Mouse (Mus musculus) stomach, embryonic 15.5 days (tissue): ENCODE results near the gene Acot8. TPM values are rescaled to one million over a fixed set of nuclear protein-coding genes. Genes with fewer than 3 reads are reported as not detected.
A peak's percentile ranks its signal among the peaks of the same experiment; 100 is the strongest.

Experiments
- ATAC-seq: fragments of 200-750 bp; cut with Nextera tagmentation; 2 replicates; pipeline ENCODE4 v1.8.0; 2017; ENCODE audit warnings: low read depth, moderate number of reproducible peaks, moderate TSS enrichment; ENCODE audit not compliant: insufficient read depth, low FRiP score
- H3K27ac ChIP-seq: fragments of 300-500 bp; sonication (generic); 2 replicates; pipeline ENCODE4 v1.5.1; 2015; ENCODE audit warnings: mild to moderate bottlenecking, inconsistent platforms
- H3K27me3 ChIP-seq: fragments of 300-500 bp; sonication (generic); replicated peaks from 2 replicates; pipeline ENCODE4 v1.6.1; 2015; ENCODE audit warnings: inconsistent platforms
- H3K36me3 ChIP-seq: fragments of 300-500 bp; sonication (generic); 2 replicates; pipeline ENCODE4 v1.6.1; 2015; ENCODE audit warnings: inconsistent platforms
- H3K4me1 ChIP-seq: fragments of 300-500 bp; sonication (generic); 2 replicates; pipeline ENCODE4 v1.6.1; 2015; ENCODE audit warnings: inconsistent platforms
- H3K4me2 ChIP-seq: fragments of 300-500 bp; sonication (generic); 2 replicates; pipeline ENCODE4 v1.6.1; 2015; ENCODE audit warnings: mild to moderate bottlenecking, inconsistent platforms
- H3K4me3 ChIP-seq: fragments of 300-500 bp; sonication (generic); replicated peaks from 2 replicates; pipeline ENCODE4 v1.5.1; 2015; ENCODE audit warnings: inconsistent platforms
- H3K9ac ChIP-seq: fragments of 300-500 bp; sonication (generic); 2 replicates; pipeline ENCODE4 v1.6.1; 2015; ENCODE audit warnings: inconsistent platforms
- H3K9me3 ChIP-seq: fragments of 300-500 bp; sonication (generic); 2 replicates; pipeline ENCODE4 v1.6.1; 2016; ENCODE audit warnings: inconsistent platforms
- WGBS: fragments of 180-500 bp; shearing (Covaris S2); methylation state at CpG from one replicate; pipeline ENCODE4 v1.1.7; 2015; 5-methylcytosine and 5-hydroxymethylcytosine counted together
- polyA plus RNA-seq: library from polyadenylated mRNA; unstranded; fragments of >200 nt; fragmentation: Nextera tagmentation; extraction: Ambion mirVana; gene quantifications from 2 replicates; pipeline ENCODE4 v1.2.1, GENCODE M21; 2015

Gene Acot8
- polyA plus RNA-seq, 1 experiment from 2014 or later: 21.9 TPM

- Histone ChIP-seq H3K36me3 (peaks cover 28% of the 10 kb centered on the region), H3K27ac (no peak overlapping the region), H3K27me3 (no peaks in the 10 kb centered on the region), H3K4me1 (peaks cover 18% of the 10 kb centered on the region), H3K4me3 (no peak overlapping the region), H3K9ac (no peak overlapping the region), H3K4me2 (no peak overlapping the region), H3K9me3 (no peaks in the 10 kb centered on the region)
- 65% methylated on average over 4 of the region's 4 CpGs for WGBS
- ATAC-seq: no peak
Observed at GRCm38 (mm10) chr2:164790451-164790850, 14.2 kb downstream of the Acot8 start.

- H3K27me3 ChIP-seq: no peaks in the 10 kb centered on the region
- WGBS: 59% methylated on average over 4 of the region's 4 CpGs
- peaks cover 21% of the 10 kb centered on the region; the same call in 1 of the 2 replicates for H3K4me1 ChIP-seq
- no peak overlapping the region for H3K27ac ChIP-seq
- H3K9me3 ChIP-seq: no peaks in the 10 kb centered on the region
- no peak overlapping the region for H3K4me2 ChIP-seq
- no peak overlapping the region for H3K4me3 ChIP-seq
- no peak for ATAC-seq
- H3K36me3 ChIP-seq: peaks cover 14% of the 10 kb centered on the region
- H3K9ac ChIP-seq: no peak overlapping the region
Observed at GRCm38 (mm10) chr2:164788411-164788810, 16.3 kb downstream of the Acot8 start.

- no peaks in the 10 kb centered on the region for H3K9me3 ChIP-seq
- H3K4me2 ChIP-seq: no peak overlapping the region
- H3K27ac ChIP-seq: no peak overlapping the region
- no peaks in the 10 kb centered on the region for H3K27me3 ChIP-seq
- no peak overlapping the region for H3K4me3 ChIP-seq
- H3K4me1 ChIP-seq: peaks cover 21% of the 10 kb centered on the region; the same call in 1 of the 2 replicates
- no peak overlapping the region for H3K9ac ChIP-seq
- WGBS: 79% methylated on average over 10 of the region's 10 CpGs
- peaks cover 11% of the 10 kb centered on the region for H3K36me3 ChIP-seq
- ATAC-seq: no peak
Observed at GRCm38 (mm10) chr2:164787779-164788178, 16.9 kb downstream of the Acot8 start.

- peaks cover 4% of the 10 kb centered on the region for H3K36me3 ChIP-seq
- 79% methylated on average over 3 of the region's 3 CpGs for WGBS
- H3K9me3 ChIP-seq: no peaks in the 10 kb centered on the region
- peak overlapping the region; percentile 84 for H3K4me2 ChIP-seq
- H3K27me3 ChIP-seq: no peaks in the 10 kb centered on the region
- peak overlapping the region; percentile 68; the same call in 1 of the 2 replicates for H3K4me3 ChIP-seq
- ATAC-seq: no peak
- no peak overlapping the region for H3K9ac ChIP-seq
- H3K4me1 ChIP-seq: peaks cover 21% of the 10 kb centered on the region; the same call in 1 of the 2 replicates
- H3K27ac ChIP-seq: 0 out of 2 replicates have a peak overlapping the region, but pooled peaks have one; percentile 6
Observed at GRCm38 (mm10) chr2:164787032-164787431, 17.6 kb downstream of the Acot8 start.

DNA sequence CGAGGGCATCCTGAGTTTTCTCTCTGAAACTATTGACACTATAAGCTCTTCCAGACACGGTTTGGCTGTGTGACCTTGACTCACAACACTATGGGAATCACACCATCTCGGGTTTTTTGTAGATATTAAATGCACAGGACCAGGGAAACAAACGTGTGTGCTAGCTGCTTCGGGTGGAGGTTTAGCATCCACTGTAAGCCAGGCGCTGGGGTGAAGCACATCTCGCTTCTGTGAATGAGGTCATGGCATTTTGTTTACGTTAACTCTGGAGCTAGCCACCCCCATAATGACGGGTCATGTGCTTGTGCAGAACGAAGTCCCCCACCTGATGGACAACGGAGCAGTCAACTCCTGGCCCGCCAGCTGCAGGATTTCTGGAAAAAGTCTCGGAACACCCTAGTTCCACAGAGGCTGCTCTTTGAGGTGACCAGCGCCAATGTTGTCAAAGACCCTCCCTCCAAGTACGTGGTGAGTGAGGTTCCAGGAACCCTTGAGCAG lies 18.2 kb downstream of the Acot8 start:
- WGBS: 10% methylated on average over 15 of the region's 15 CpGs
- no peaks in the 10 kb centered on the region for H3K27me3 ChIP-seq
- H3K4me2 ChIP-seq: peak overlapping the region; percentile 84
- H3K27ac ChIP-seq: peak overlapping the region; percentile 94
- H3K4me3 ChIP-seq: peak overlapping the region; percentile 68
- peak overlapping the region; percentile 73 for H3K9ac ChIP-seq
- no peaks in the 10 kb centered on the region for H3K9me3 ChIP-seq
- ATAC-seq: no peak
- peaks cover 21% of the 10 kb centered on the region; the same call in 1 of the 2 replicates for H3K4me1 ChIP-seq
- no peaks in the 10 kb centered on the region for H3K36me3 ChIP-seq

DNA sequence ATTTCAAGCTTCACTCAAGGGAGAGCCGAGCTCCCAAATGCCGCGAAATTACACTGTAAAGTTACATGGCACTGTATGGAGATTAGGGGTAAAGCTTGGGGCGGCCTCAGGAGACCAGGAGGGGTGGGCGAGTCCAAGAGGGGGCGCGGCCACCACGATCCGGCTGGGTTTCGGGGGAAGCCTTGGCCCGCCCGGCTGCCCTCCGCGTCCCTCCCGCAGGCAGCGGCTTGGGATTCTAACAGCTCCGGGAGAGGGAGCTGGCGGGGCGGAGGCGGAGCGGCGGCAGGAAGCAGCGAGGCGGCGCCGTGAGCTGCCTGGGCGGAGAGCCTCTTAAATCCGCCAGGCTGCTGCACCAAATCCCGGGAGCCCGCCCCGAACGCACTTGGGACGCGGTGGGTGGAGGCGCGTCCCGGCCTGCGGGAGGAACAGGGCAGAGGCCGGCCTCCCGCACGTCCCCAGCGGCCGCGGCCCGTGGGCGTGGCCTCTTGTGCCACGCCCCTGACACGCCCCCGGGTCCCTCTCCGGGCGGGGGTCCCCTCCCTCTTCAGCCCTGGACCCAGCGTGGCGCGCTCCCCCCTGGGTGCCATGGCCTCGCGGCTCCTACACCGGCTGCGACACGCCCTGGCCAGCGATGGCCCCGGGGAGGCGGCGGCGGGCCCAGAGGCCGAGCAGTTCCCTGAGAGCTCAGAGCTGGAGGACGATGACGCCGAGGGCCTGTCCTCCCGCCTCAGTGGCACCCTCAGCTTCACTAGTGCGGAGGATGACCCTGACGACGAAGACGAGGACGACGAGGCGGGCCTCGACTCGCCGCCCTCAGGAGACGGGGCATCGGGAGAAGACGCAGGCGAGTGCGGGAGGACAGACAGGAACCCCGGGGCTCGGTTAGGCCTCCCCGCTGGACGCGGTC lies 18.9 kb downstream of the Acot8 start, which contains the start of gene Snx21:
Gene Snx21 (plus strand): TSS at position 343 of the 907 bp plus-strand sequence.
- WGBS: under 1% methylated on average over 75 of the region's 89 CpGs
- peak within 1 kb of the TSS; percentile 84 for H3K4me2 ChIP-seq

DNA sequence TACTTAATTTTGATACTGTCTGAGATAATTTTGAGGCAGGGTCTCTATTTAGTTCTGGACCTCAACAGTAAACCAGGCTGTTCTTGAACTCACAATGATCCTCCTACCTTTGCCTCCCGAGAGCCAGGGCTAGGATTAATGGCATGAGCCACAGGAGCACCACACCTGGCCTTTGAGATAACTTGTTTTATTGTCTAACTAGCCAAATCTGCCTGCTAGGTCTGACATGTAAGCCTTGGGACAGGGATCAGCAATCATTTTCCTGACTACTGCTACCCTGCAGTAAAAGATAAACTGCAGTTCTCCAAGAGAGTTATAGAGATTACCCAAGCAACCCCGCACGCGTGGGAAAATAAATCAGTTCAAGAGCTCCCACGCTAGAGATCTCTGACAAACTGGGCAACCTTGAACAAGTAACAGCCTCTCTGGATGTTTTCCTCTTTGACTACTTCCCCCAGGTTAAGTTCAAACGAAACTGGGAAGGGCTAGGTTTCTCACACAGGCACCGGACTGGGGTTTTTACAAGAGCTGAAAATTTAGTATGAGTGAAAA lies 19.7 kb downstream of the Acot8 start:
- Histone ChIP-seq H3K27me3 (no peaks in the 10 kb centered on the region), H3K27ac (peak overlapping the region; percentile 94), H3K36me3 (no peaks in the 10 kb centered on the region), H3K9ac (peak overlapping the region; percentile 73; the same call in 1 of the 2 replicates), H3K4me3 (peak overlapping the region; percentile 68), H3K4me2 (peak overlapping the region; percentile 84), H3K9me3 (no peaks in the 10 kb centered on the region), H3K4me1 (peaks cover 21% of the 10 kb centered on the region; the same call in 1 of the 2 replicates)
- ATAC-seq: no peak
- under 1% methylated on average over 7 of the region's 7 CpGs for WGBS

More for the DNA sequence above, 18.9 kb downstream of the Acot8 start, which contains the start of gene Snx21:
- H3K9ac ChIP-seq: peak within 1 kb of the TSS; percentile 73
- peaks cover 21% of the 10 kb centered on the region; the same call in 1 of the 2 replicates for H3K4me1 ChIP-seq
- ATAC-seq: peak; percentile 94
- peak within 1 kb of the TSS; percentile 68 for H3K4me3 ChIP-seq
- peak within 1 kb of the TSS; percentile 94 for H3K27ac ChIP-seq
- no peaks in the 10 kb centered on the region for H3K36me3 ChIP-seq
- H3K9me3 ChIP-seq: no peaks in the 10 kb centered on the region
- no peaks in the 10 kb centered on the region for H3K27me3 ChIP-seq

GRCm38 (mm10) chr2:164783926-164784581 lies 20.6 kb downstream of the Acot8 start:
- H3K4me2 ChIP-seq: no peak overlapping the region
- 74% methylated on average over 7 of the region's 7 CpGs for WGBS
- peaks cover 21% of the 10 kb centered on the region; the same call in 1 of the 2 replicates for H3K4me1 ChIP-seq
- no peaks in the 10 kb centered on the region for H3K27me3 ChIP-seq
- no peak for ATAC-seq
- H3K4me3 ChIP-seq: no peak overlapping the region
- H3K9me3 ChIP-seq: no peaks in the 10 kb centered on the region
- no peaks in the 10 kb centered on the region for H3K36me3 ChIP-seq
- H3K27ac ChIP-seq: no peak overlapping the region
- no peak overlapping the region for H3K9ac ChIP-seq

DNA sequence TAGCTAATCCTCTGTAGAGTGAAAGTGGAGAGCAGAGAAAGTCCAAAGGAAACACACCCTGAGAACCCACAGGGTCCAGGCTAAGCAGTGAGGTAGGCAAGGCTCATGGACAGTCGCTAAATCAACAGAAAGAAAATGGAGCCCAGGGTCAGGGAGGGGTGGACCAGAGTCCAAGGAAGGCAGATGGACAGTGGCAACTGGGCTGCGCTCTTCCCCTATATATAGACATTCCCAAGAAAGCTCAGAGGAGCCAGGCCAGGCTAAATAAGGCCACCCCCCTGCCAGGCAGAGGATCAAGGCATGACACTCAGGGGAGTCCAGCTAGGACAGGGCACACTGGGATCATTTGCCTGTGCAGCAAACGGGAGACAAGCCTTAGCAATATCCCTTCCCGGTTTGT lies 22.8 kb downstream of the Acot8 start:
- Histone ChIP-seq H3K27ac (no peak overlapping the region), H3K9ac (no peak overlapping the region), H3K4me3 (no peak overlapping the region), H3K27me3 (no peaks in the 10 kb centered on the region), H3K4me1 (peaks cover 9% of the 10 kb centered on the region; the same call in 1 of the 2 replicates), H3K4me2 (no peak overlapping the region), H3K9me3 (no peaks in the 10 kb centered on the region), H3K36me3 (no peaks in the 10 kb centered on the region)
- WGBS: 67% methylated on average over 4 of the region's 4 CpGs
- ATAC-seq: no peak

DNA sequence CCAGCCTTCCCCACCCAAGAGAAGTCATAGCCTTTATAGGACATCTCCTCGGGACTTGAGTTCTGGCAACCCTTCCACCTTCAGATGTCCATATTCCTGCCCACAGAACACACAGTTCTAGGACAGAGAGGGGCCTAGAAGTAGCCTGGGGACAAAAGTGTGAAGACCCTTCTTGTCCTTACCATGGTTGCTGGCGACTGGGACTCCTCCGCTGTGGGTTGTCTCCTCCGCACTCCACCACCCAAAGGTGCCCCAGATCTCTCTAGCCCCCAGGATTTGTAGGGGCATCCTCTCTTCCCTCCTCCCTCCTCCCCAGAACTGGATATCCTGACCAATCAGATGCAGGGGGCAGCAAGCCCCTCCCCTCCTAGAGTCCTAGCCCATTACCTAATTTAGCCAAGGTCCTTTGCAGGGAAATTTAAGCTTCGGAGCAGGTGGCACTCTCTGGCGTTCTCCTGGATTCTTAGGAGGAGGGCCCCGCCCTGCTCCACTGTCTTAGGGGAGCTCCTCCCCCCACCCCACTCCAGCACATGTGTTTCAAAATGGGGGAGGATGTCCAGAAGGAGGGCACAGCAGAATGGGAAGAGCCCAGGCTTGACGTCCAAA lies 25.1 kb downstream of the Acot8 start, which contains the start of gene Tnnc2:
Gene Tnnc2 (minus strand): TSS at position 487 of the 606 bp plus-strand sequence.
- no peaks in the 10 kb centered on the region for H3K36me3 ChIP-seq
- peaks cover 1% of the 10 kb centered on the region; the same call in 1 of the 2 replicates for H3K4me1 ChIP-seq
- no peak within 1 kb of the TSS for H3K4me2 ChIP-seq
- H3K4me3 ChIP-seq: no peak within 1 kb of the TSS
- ATAC-seq: no peak
- no peak within 1 kb of the TSS for H3K27ac ChIP-seq
- 73% methylated on average over 8 of the region's 8 CpGs for WGBS
- no peaks in the 10 kb centered on the region for H3K27me3 ChIP-seq
- no peaks in the 10 kb centered on the region for H3K9me3 ChIP-seq
- no peak within 1 kb of the TSS for H3K9ac ChIP-seq

DNA sequence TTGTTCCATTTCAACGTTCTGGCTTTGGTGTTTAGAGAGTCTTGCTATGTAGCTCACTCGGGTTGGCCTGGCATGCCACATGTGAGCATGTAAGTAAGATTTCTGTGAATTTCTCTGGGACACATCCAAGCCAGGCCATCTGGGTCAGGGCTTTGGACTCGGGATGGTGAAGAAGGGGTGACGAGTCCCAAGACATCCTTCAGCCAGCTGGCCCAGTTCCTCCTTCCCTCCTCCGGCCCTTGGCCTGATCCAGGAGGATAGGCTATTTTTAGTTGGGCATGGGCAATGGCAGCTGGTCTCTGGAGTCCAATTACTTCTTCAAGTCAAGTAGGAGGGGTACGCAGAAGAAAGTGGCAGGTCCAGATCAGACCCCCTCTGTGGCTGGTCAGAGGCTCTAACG lies 25.9 kb downstream of the Acot8 start:
- H3K4me2 ChIP-seq: no peak overlapping the region
- no peak overlapping the region for H3K4me3 ChIP-seq
- H3K4me1 ChIP-seq: no peaks in the 10 kb centered on the region
- H3K9ac ChIP-seq: no peak overlapping the region
- no peaks in the 10 kb centered on the region for H3K9me3 ChIP-seq
- ATAC-seq: no peak
- no peak overlapping the region for H3K27ac ChIP-seq
- no peaks in the 10 kb centered on the region for H3K27me3 ChIP-seq
- H3K36me3 ChIP-seq: no peaks in the 10 kb centered on the region
- 81% methylated on average over 7 of the region's 7 CpGs for WGBS
